In genomic region chrX:13236100-13236568, GRCm38 (mm10) we compare ENCODE assay signal across 8 mouse cellular contexts. TPM values are rescaled to one million over a fixed set of nuclear protein-coding genes. Genes with fewer than 3 reads are reported as not detected.
A peak's percentile ranks its signal among the peaks of the same experiment; 100 is the strongest.
DNase-seq lines count a peak whose midpoint lies in the region; ATAC-seq lines count a peak whose summit lies in the region.

No protein-coding gene starts in this region.

- H3K4me3 ChIP-seq in neural tube, embryonic 11.5 days (ENCODE audit: low read depth, low read length): no peak overlapping the region
- H3K4me3 ChIP-seq in intestine, embryonic 15.5 days (replicated peaks): no peak overlapping the region
- H3K4me3 ChIP-seq in liver, embryonic 13.5 days (replicated peaks): no peak overlapping the region

- WGBS in neural tube, embryonic 11.5 days: 38% methylated on average over 2 of the region's 2 CpGs
- WGBS in intestine, embryonic 15.5 days: 46% methylated on average over 2 of the region's 2 CpGs
- 61% methylated on average over 2 of the region's 2 CpGs for WGBS in liver, embryonic 13.5 days (ENCODE audit: insufficient replicate concordance)

- no peak overlapping the region for H3K4me2 ChIP-seq in neural tube, embryonic 11.5 days (ENCODE audit: low read depth)
- H3K4me2 ChIP-seq in intestine, embryonic 15.5 days (replicated peaks): no peak overlapping the region
- H3K4me2 ChIP-seq in liver, embryonic 13.5 days: no peak overlapping the region

- no peak overlapping the region for H3K9ac ChIP-seq in neural tube, embryonic 11.5 days (ENCODE audit: low read length)
- no peak overlapping the region for H3K9ac ChIP-seq in intestine, embryonic 15.5 days
- H3K9ac ChIP-seq in liver, embryonic 13.5 days: peak overlapping the region; percentile 15; the same call in 1 of the 2 replicates

- no peaks in the 10 kb centered on the region for H3K36me3 ChIP-seq in neural tube, embryonic 11.5 days (ENCODE audit: control insufficient read depth, insufficient read depth, low read length)
- H3K36me3 ChIP-seq in intestine, embryonic 15.5 days: no peaks in the 10 kb centered on the region
- no peaks in the 10 kb centered on the region for H3K36me3 ChIP-seq in liver, embryonic 13.5 days

- H3K4me1 ChIP-seq in neural tube, embryonic 11.5 days (ENCODE audit: control insufficient read depth, insufficient read depth, low read length): no peaks in the 10 kb centered on the region
- no peaks in the 10 kb centered on the region for H3K4me1 ChIP-seq in intestine, embryonic 15.5 days (replicated peaks)
- H3K4me1 ChIP-seq in liver, embryonic 13.5 days (replicated peaks): peaks cover 44% of the 10 kb centered on the region

- 0 out of 2 replicates have a peak overlapping the region, but pooled peaks have one; percentile 34 for H3K27ac ChIP-seq in neural tube, embryonic 11.5 days (ENCODE audit: low read depth, low read length)
- H3K27ac ChIP-seq in intestine, embryonic 15.5 days: no peak overlapping the region
- peak overlapping the region; percentile 39; the same call in 1 of the 2 replicates for H3K27ac ChIP-seq in liver, embryonic 13.5 days

- ATAC-seq in neural tube, embryonic 11.5 days (ENCODE audit: insufficient read depth, low FRiP score, low TSS enrichment): peak; percentile 31; the same call in 1 of the 2 replicates
- ATAC-seq in intestine, embryonic 15.5 days: peak; percentile 78
- peak; percentile 70 for ATAC-seq in liver, embryonic 13.5 days (ENCODE audit: low read depth)

- no peak for DNase-seq in neural tube, embryonic 11.5 days (ENCODE audit: low spot score)
- no peak for DNase-seq in neural tube, embryonic 10.5 days (ENCODE audit: extremely low spot score, low spot score)
- DNase-seq in liver, embryonic 13.5 days: no peak
- DNase-seq in yolk sac, embryonic 10.5 days (ENCODE audit: low spot score): peak; percentile 19
- DNase-seq in right cerebral cortex, postnatal 4 days: no peak
- no peak for DNase-seq in left cerebral cortex, adult 9 months (ENCODE audit: low spot score in 2 of 2)
- DNase-seq in cerebellum, adult 18-20 months: no peak

- no peaks in the 10 kb centered on the region for H3K9me3 ChIP-seq in neural tube, embryonic 11.5 days (ENCODE audit: control insufficient read depth, low read length)
- no peaks in the 10 kb centered on the region for H3K9me3 ChIP-seq in intestine, embryonic 15.5 days
- no peaks in the 10 kb centered on the region for H3K9me3 ChIP-seq in liver, embryonic 13.5 days (replicated peaks)

- 0 out of 2 replicates have a peak, but pooled peaks cover 4% of the 10 kb centered on the region for H3K27me3 ChIP-seq in neural tube, embryonic 11.5 days (ENCODE audit: control insufficient read depth, insufficient read depth, low read length)
- peaks cover 3% of the 10 kb centered on the region; the same call in 1 of the 2 replicates for H3K27me3 ChIP-seq in intestine, embryonic 15.5 days (replicated peaks)
- H3K27me3 ChIP-seq in liver, embryonic 13.5 days: no peaks in the 10 kb centered on the region

RNA-seq across cellular contexts. Expression of gene Ddx3x, which starts 44.6 kb away (rescaled TPM):
- polyA plus RNA-seq in neural tube, embryonic 11.5 days (2014; fragmentation: Nextera tagmentation; extraction: Ambion mirVana): 186 and 187 TPM in 2 replicates
- 112 and 128 TPM in 2 replicates for polyA plus RNA-seq in intestine, embryonic 15.5 days (2015; fragmentation: Nextera tagmentation; extraction: Ambion mirVana)
- polyA plus RNA-seq in liver, embryonic 13.5 days (2015; fragmentation: Nextera tagmentation; extraction: Ambion mirVana): 66.1 and 85.7 TPM in 2 replicates
